8 mouse cellular contexts compared by ENCODE assay signal in the genomic region with DNA sequence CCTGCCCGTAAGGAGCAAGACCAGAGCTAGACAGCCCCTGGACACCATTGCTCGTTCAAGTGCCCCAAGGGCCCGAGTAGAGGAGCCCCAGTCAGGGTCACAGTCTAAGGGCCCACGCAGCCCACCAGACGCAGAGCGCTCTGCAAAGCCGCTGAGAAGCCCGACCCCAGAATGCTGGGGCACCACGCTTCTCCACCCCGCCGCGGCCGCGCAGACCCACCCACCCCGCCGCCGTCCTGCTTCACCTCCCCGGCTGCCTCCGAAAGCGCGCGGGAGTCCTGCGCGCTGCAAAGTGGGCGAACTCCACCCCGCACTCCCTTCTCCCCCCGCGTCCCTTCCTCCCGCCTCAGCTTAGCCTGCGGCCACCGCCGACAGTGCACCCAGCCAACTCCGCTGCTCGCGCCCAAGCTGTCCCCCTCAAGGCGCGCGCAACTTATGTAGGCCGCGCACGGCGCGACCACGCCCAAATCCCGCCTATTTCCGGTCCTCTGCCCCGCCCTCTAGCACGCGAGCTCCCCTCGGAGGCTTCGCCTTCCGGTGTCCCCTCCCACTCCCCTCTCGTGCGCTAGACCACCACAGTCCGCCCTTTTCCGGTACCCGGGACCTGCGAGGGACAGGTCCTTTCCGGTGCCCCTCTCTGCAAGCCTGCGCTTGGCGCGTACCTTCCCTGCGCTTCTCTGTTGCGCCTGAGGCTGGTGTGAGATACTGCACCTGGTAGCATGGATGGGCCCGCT. TPM values are rescaled to one million over a fixed set of nuclear protein-coding genes. Genes with fewer than 3 reads are reported as not detected.
DNase-seq lines count a peak whose midpoint lies in the region; ATAC-seq lines count a peak whose summit lies in the region.

A gene (minus strand): TSS at position 465 of the 734 bp plus-strand sequence.

- no peaks in the 10 kb centered on the region for H3K9me3 ChIP-seq in intestine, embryonic 14.5 days (ENCODE audit: control insufficient read depth, low read length)

- whole genome bisulfite sequencing in intestine, embryonic 14.5 days, result 1% methylated on average over 63 of the region's 65 CpGs

- H3K4me2 ChIP-seq in intestine, embryonic 14.5 days (ENCODE audit: low read length), result peak within 1 kb of the TSS; percentile 96

- H3K36me3 ChIP-seq in intestine, embryonic 14.5 days (ENCODE audit: control insufficient read depth, insufficient read depth, low read length), result no peaks in the 10 kb centered on the region

- intact Hi-C loops in left cerebral cortex, postnatal 14 days (cut with DNase I), result no loop called here

- peak within 1 kb of the TSS; percentile 84 for H3K27ac ChIP-seq in intestine, embryonic 14.5 days (ENCODE audit: low read depth)

- peak; percentile 97 for ATAC-seq in intestine, embryonic 14.5 days (replicated peaks; ENCODE audit: low FRiP score, low TSS enrichment, low read depth)

- H3K4me1 ChIP-seq in intestine, embryonic 14.5 days (replicated peaks; ENCODE audit: control insufficient read depth, insufficient read depth, low read length), result no peaks in the 10 kb centered on the region; the same call in 1 of the 2 replicates

- peak; percentile 92 to 98 for DNase-seq in adrenal gland, adult (ENCODE audit: inconsistent age in 2 of 2, low spot score in 1 of 2)
- peak; percentile 97 for DNase-seq in embryo, embryonic 10.5 days (ENCODE audit: low spot score)
- peak; percentile 84 for DNase-seq in gastrocnemius, postnatal 25 days
- DNase-seq in intestine, embryonic 14.5 days (ENCODE audit: low spot score), result peak; percentile 99
- peak; percentile 90 to 91 for DNase-seq in left cerebral cortex, postnatal 14 days (ENCODE audit: low spot score in 2 of 2)
- DNase-seq in mesoderm, embryonic 11.5 days (ENCODE audit: low read depth, low spot score), result peak; percentile 98
- DNase-seq in right cerebral cortex, postnatal 36 days (ENCODE audit: low spot score in 2 of 2), result peak; percentile 83 to 87
- DNase-seq in yolk sac, embryonic 10.5 days (ENCODE audit: low spot score), result peak; percentile 98

- H3K9ac ChIP-seq in intestine, embryonic 14.5 days (ENCODE audit: low read length), result peak within 1 kb of the TSS; percentile 78

- H3K27me3 ChIP-seq in intestine, embryonic 14.5 days (replicated peaks; ENCODE audit: control insufficient read depth, insufficient read depth, low read length), result no peaks in the 10 kb centered on the region

- H3K4me3 ChIP-seq in intestine, embryonic 14.5 days (ENCODE audit: low read depth, low read length), result peak within 1 kb of the TSS; percentile 76

RNA-seq across cellular contexts. Expression of the gene that starts here (rescaled TPM):
- total RNA-seq in gastrocnemius, postnatal 25 days (2021), result 1 to 10 TPM; 3.4 to 4.2 TPM
- 11.4 and 13.7 TPM in 2 replicates for polyA plus RNA-seq in intestine, embryonic 14.5 days (2014; fragmentation: Nextera tagmentation; extraction: Ambion mirVana)
- 1 to 10 TPM; 6.6 to 7.1 TPM for total RNA-seq in left cerebral cortex, postnatal 14 days (2021)

Comparison
In these comparisons a context has a peak if more than half of its experiments do, and no peak if none do; other contexts are left out.
1. Peak in every context shown above with its lines: DNase-seq, ATAC-seq, H3K4me3 ChIP-seq and H3K27ac ChIP-seq.